Mouse (Mus musculus): ENCODE measurements around the gene Lrrc8a.

Lrrc8a gene

DNA sequence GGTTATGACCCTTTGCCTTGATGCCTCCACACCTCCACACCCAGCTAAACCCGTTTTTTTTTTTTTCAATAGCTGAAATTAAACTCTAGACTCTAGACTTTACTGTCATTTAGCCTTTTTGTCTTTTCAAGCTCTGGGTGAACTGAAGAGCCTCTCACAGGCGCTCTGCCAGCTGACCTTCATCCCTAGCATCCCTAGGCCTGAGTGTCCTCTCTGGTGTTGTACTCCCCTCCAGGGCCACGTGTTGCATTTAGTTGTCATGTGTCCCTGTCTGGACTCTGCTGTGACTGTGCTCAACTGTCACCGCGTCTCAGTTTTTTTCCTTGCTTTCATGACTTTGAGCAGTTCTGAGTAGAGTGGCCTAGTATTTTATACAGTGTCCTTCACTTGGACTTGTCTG, 62.5 kb downstream of the Lrrc8a start:
- DNase-seq (ENCODE audit: low read depth, low spot score), result no peak

DNA sequence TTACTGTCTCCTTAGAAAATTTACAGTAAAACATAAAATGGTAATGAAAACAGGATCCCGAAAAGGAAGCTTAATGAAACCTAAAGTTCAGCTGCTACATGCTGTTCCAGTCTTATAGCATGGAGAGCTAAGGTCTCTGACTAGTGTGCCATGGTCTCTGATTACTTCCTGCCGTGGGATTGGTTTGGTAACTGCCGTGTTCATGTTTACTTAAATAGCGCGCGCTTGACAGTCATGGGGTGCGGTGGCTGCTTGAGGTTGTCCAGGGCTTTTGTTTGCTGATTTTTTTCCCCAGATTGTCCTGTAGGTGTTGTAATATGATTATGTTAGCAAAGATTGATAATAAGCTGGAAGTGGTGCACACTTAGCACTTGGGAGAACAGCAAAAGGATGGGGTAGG, 68.6 kb downstream of the Lrrc8a start:
- no peak for DNase-seq (ENCODE audit: low read depth, low spot score)

DNA sequence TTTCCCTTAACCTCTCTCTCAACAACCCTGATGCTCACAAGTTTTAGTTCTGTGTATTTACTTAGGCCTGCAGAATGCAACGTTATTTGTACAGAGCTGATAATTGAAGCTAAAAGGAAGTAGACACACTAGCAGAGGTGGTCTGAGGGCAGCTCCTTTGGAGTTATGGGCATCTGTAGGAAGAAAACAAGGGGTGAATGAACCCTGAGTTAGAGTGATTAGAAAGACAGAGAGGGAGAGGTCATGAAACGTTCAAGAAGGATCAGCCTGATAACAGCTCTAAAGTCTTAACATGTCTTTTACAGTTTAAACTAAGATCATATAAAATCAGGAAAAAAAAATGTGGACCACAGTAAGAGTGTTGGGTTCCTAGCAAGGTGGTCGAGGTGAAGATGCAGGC, 71.8 kb downstream of the Lrrc8a start:
- DNase-seq (ENCODE audit: low read depth, low spot score), result no peak

DNA sequence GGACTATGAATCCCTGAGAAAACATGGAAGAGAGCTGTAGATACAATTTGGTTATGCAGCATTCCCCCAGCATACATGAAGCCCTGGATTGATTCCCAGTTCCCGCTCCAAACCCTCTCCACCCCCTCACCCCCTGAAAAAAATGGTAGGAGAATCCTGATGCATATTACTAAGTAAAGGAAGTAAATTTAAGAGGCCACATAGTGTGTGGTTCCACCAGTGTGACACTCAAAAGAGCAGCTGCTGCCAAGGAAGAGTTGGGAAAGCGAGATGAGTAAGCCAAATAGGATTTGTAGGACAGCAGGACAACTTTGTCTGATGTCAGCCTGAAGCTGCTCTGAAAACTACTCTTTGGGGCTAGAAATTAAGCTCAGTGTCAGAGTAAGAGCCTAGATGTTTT, 74.0 kb downstream of the Lrrc8a start:
- no peak for DNase-seq (ENCODE audit: low read depth, low spot score)
